Mouse (Mus musculus) forebrain, embryonic 14.5 days (tissue): ENCODE results near the gene Nat8l. TPM values are rescaled to one million over a fixed set of nuclear protein-coding genes. Genes with fewer than 3 reads are reported as not detected.
"Not testable (repeated sequence)": the region's sequence is repeated elsewhere in the genome, so short reads cannot be mapped to it uniquely, and the experiment has no call there.

Experiments used
- ATAC-seq: fragments of 200-750 bp; cut with Nextera tagmentation; 2 replicates; pipeline ENCODE4 v1.8.0; 2017; ENCODE audit warnings: mild to moderate bottlenecking, moderate library complexity
- DNase-seq: peaks from one replicate; pipeline ENCODE4 v3.0.0-alpha.2; 2015; ENCODE audit warnings: low spot score
- H3K27ac ChIP-seq: fragments of 300-500 bp; sonication (generic); 2 replicates; pipeline ENCODE4 v1.5.1; 2014; ENCODE audit warnings: low read depth, mild to moderate bottlenecking, control low read depth, low read length, moderate library complexity
- H3K27me3 ChIP-seq: fragments of 300-500 bp; sonication (generic); replicated peaks from 2 replicates; pipeline ENCODE4 v1.6.1; 2014; ENCODE audit warnings: low read length, control low read depth, mixed read lengths; ENCODE audit not compliant: control insufficient read depth, insufficient read depth
- H3K36me3 ChIP-seq: fragments of 300-500 bp; sonication (generic); 2 replicates; pipeline ENCODE4 v1.6.1; 2014; ENCODE audit warnings: low read length, control low read depth; ENCODE audit not compliant: control insufficient read depth, insufficient read depth
- H3K4me1 ChIP-seq: fragments of 300-500 bp; sonication (generic); 2 replicates; pipeline ENCODE4 v1.6.1; 2014; ENCODE audit warnings: antibody characterized with exemption, low read length, control low read depth; ENCODE audit not compliant: control insufficient read depth, insufficient read depth
- H3K4me2 ChIP-seq: fragments of 300-500 bp; sonication (generic); 2 replicates; pipeline ENCODE4 v1.6.1; 2014; ENCODE audit warnings: mild to moderate bottlenecking, control low read depth, low read length
- H3K4me3 ChIP-seq: fragments of 300-500 bp; sonication (generic); 2 replicates; pipeline ENCODE4 v1.5.1; 2014; ENCODE audit warnings: low read depth, low read length, control low read depth
- H3K9ac ChIP-seq: fragments of 300-500 bp; sonication (generic); 2 replicates; pipeline ENCODE4 v1.6.1; 2014; ENCODE audit warnings: mild to moderate bottlenecking, low read length, control low read depth, moderate library complexity
- H3K9me3 ChIP-seq: fragments of 300-500 bp; sonication (generic); replicated peaks from 2 replicates; pipeline ENCODE4 v1.6.1; 2016; ENCODE audit warnings: low read length, control low read depth, mixed read lengths; ENCODE audit not compliant: control insufficient read depth
- WGBS: fragments of 180-500 bp; shearing (Covaris S2); extraction: QIAGEN DNeasy Blood & Tissue Kit; methylation state at CpG from one replicate; pipeline ENCODE4 v1.1.7; 2014; 5-methylcytosine and 5-hydroxymethylcytosine counted together
- polyA plus RNA-seq: library from polyadenylated mRNA; unstranded; fragments of >200 nt; fragmentation: Nextera tagmentation; extraction: Ambion mirVana; gene quantifications from 2 replicates; pipeline ENCODE4 v1.2.1, GENCODE M21; 2014

Nat8l gene
- polyA plus RNA-seq, result 2.5 and 2.7 TPM in 2 replicates

DNA sequence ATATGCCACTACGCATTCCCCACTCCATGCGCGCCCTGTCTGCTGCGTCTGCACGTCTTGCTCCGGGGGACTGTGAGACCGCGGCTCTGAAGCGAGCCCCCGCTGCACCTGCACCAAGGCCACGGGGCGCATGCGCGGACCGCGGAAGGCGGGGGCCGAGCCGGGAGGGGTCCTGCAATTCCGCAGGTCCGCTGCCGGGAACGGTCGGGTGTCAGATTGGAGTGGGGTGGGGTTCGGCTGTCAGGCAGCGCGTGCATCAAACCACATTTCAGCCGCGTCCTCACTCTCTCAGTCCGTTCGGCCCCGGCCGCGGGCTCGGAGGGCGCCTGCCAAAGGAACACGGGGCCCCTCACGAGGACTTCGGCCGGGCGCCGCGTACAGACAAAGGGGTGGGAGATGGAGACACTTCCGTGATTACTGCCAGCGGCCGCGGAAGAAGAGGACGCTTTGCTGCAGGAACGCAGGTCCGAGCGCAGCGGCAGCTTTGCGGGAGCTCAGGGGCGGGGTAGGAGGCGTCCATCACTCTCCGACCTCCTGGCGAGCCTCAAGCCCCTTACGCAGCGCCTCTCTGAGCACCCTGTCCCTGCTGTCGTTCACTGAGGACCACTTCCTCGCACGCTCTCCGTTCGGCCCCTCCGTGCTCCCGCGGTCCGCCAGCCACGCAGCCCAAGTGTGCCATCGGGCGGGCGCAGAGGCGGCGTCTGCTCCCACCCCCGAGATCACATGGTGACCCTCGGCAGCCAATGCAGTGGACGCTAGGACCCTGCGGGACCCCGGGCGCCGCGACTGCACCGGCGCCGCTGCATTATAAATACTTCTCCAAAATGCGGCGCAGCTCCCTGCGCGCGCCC lies at the start of gene Nat8l:
Nat8l (plus strand) TSS at position 142 of the 851 bp plus-strand sequence.
- H3K27ac ChIP-seq, result peak within 1 kb of the TSS; percentile 97
- under 1% methylated on average over 82 of the region's 90 CpGs for WGBS
- peaks cover 23% of the 10 kb centered on the region for H3K4me1 ChIP-seq
- peak; percentile 85 for ATAC-seq
- H3K9ac ChIP-seq, result peak within 1 kb of the TSS; percentile 84
- H3K27me3 ChIP-seq, result no peaks in the 10 kb centered on the region
- peak within 1 kb of the TSS; percentile 77 for H3K4me2 ChIP-seq
- peak; percentile 94 for DNase-seq
- peaks cover 12% of the 10 kb centered on the region for H3K36me3 ChIP-seq
- H3K4me3 ChIP-seq, result peak within 1 kb of the TSS; percentile 82
- H3K9me3 ChIP-seq, result no peaks in the 10 kb centered on the region

DNA sequence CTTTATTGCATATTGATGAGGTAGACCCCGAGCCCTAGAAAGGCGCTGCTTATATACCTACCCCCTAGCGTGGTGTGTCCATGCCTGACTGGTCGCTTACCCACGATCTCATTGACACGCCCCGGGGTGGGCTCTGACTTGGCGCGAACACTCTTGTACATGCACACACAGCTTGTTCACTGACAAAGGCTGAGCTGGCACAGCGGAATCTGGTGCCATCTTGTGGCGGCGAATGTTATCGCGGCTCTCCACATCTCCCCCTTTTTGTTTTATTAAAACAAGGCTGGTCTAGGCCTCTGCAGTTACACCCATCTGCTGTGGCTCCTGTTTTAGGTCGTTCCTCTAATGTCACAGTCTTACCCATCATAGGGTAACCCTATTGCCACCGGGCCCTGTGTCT lies 48.7 kb upstream of the Nat8l start:
- 90% methylated on average over 16 of the region's 16 CpGs for WGBS
- not testable (repeated sequence) for H3K4me3 ChIP-seq, H3K9ac ChIP-seq, H3K27ac ChIP-seq, DNase-seq, ATAC-seq, H3K27me3 ChIP-seq, H3K36me3 ChIP-seq, H3K4me1 ChIP-seq, H3K4me2 ChIP-seq
- H3K9me3 ChIP-seq, result peaks cover 11% of the 10 kb centered on the region; the same call in 1 of the 2 replicates

DNA sequence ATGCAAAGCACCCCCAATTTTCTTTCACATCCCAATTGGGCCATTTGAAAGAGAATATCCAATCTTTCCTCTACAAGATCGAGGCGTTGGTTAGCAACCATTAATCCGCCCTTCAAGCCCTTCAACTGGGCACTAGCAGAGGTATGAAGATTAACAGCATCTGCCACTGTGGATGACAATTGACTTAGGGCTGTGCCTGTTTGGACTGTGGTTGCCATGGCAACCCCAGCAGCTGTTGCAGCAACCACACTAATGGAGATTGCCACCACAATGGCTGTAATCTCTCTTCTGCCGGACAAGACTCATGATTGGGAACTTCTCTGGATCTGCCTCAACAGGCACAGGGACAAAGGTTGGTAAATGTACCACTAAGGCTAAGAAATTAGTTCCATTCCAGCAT lies 47.5 kb upstream of the Nat8l start:
- 86% methylated on average over 4 of the region's 4 CpGs for WGBS
- Histone ChIP-seq H3K4me3 (no peak overlapping the region), H3K9ac (no peak overlapping the region), H3K4me2 (no peak overlapping the region), H3K36me3 (no peaks in the 10 kb centered on the region), H3K9me3 (peaks cover 9% of the 10 kb centered on the region; the same call in 1 of the 2 replicates), H3K27ac (no peak overlapping the region), H3K27me3 (no peaks in the 10 kb centered on the region), H3K4me1 (no peaks in the 10 kb centered on the region)
- ATAC-seq (no peak), DNase-seq (peak; percentile 16)

DNA sequence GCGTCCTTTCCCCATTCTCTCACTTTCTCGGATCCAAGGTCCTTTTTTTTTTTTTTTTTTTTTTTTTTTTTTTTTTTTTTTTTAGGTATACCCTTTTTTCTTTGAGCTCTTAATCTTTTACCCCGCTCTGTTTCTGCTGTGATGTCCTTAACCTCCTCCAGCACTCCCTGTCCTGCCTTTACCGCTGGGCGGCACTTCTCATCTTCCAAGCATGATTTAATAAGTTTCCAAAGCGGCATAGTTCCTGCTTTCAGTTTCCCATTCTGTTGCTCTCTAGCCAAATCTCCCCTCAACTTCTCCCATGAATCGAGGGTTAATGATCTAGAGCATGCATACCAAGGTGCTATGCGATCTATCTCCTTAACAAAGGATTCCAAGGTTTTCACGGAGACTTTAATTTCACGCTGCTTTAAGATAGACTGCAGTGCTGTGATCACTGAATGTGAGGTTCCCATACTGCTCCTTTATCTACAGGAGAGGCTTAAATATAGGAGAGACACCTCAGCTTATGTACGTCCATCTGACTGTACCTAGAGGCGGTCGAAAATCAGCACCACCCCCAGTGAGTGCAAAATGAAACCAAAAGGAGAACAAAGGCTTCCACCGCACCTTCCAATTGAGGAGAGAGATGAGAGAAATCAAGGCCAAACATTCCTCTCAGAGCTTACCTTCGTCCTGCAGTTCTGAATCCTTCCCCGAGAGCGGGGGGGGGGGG lies 42.2 kb upstream of the Nat8l start:
- Histone ChIP-seq H3K36me3 (no peaks in the 10 kb centered on the region), H3K9ac (no peak overlapping the region), H3K4me3 (no peak overlapping the region), H3K4me1 (no peaks in the 10 kb centered on the region), H3K27me3 (no peaks in the 10 kb centered on the region), H3K27ac (no peak overlapping the region), H3K9me3 (peaks cover 6% of the 10 kb centered on the region; the same call in 1 of the 2 replicates), H3K4me2 (peak overlapping the region; percentile 16; the same call in 1 of the 2 replicates)
- DNase-seq (no peak), ATAC-seq (no peak)
- 91% methylated on average over 14 of the region's 17 CpGs for WGBS

DNA sequence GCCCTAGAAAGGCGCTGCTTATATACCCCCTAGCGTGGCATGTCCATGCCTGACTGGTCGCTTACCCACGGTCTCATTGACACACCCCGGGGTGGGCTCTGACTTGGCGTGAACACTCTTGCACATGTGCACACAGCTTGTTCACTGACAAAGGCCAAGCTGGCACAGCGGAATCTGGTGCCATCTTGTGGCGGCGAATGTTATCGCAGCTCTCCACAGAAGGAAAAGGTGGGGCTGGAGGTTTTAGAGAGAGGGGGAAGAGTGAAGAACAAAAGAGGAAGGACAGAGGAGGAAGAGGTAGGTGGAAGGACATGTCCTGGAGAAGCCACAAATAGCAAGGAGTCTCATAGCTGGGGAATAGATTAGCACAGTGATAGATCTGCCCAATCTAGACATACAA lies 41.4 kb upstream of the Nat8l start:
- Histone ChIP-seq H3K4me2 (peak overlapping the region; percentile 16; the same call in 1 of the 2 replicates), H3K36me3 (no peaks in the 10 kb centered on the region), H3K4me3 (no peak overlapping the region), H3K27ac (no peak overlapping the region), H3K4me1 (no peaks in the 10 kb centered on the region), H3K9me3 (peaks cover 6% of the 10 kb centered on the region; the same call in 1 of the 2 replicates), H3K9ac (no peak overlapping the region), H3K27me3 (no peaks in the 10 kb centered on the region)
- DNase-seq, result peak; percentile 81
- WGBS, result 27% methylated on average over 10 of the region's 10 CpGs
- peak; percentile 82 for ATAC-seq

DNA sequence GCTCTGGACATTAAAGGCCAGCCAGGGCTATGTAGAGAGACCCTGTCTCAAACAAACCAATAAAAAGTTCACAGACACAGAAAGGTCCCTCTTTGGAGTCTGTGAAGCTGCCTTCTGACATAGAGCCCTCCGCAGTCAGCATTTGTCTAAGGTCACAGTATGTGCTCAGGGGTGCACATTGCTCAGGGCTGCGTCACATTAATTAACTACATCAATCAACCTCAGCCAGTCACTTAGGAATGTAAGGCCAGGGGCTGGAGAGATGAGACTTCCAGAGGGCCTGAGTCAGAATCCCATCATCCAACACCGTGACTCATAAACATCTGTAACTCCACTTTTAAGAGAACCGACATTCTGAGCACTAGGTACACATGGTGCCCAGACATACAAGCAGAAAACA lies 39.9 kb upstream of the Nat8l start:
- H3K4me2 ChIP-seq, result no peak overlapping the region
- H3K27ac ChIP-seq, result no peak overlapping the region
- DNase-seq (no peak), ATAC-seq (no peak)
- no peak overlapping the region for H3K4me3 ChIP-seq
- WGBS, result 95% methylated on average over 4 of the region's 4 CpGs
- H3K36me3 ChIP-seq, result no peaks in the 10 kb centered on the region
- no peaks in the 10 kb centered on the region for H3K27me3 ChIP-seq
- H3K4me1 ChIP-seq, result no peaks in the 10 kb centered on the region
- peaks cover 6% of the 10 kb centered on the region; the same call in 1 of the 2 replicates for H3K9me3 ChIP-seq
- no peak overlapping the region for H3K9ac ChIP-seq

DNA sequence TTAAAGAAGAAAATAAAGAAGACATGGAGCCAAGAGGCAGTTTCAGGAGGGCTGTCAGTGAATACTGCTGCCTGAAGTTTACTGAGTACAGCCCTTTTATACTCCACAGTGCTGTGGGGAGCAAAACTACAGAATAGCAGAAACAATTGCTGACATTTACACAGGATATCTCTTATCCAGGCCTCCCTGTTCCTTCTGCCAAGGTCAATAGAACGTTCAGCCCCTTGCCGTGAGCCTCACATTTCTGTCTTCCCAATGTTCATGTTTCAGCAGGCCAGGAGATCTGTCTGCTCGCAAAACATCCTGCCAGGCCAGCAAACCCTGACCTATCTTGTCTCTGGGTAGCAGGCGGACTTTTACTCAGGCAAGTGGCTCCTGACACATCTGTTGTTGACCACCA lies 36.4 kb upstream of the Nat8l start:
- ATAC-seq, result no peak

DNA sequence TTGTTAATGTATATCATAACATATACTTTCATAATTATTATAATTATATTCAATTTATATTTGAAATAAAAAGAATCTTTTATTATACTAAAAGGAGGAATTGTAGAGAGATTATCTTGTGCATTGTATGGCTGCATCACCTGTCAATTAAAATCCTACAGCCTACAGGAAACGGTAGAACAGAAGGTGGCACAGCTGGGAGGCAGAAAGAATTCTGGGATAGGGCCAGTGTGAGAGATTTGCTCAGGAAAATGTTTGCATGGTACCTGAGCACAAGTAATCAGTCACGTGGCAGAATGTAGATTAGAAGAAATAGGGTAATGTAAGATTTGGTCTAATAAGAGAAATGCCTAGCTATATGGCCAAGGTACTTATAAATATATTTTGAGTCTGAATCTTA lies 21.0 kb upstream of the Nat8l start:
- Histone ChIP-seq H3K4me1 (no peaks in the 10 kb centered on the region), H3K4me3 (no peak overlapping the region), H3K27me3 (no peaks in the 10 kb centered on the region), H3K4me2 (no peak overlapping the region), H3K9ac (no peak overlapping the region), H3K36me3 (no peaks in the 10 kb centered on the region), H3K27ac (no peak overlapping the region), H3K9me3 (no peaks in the 10 kb centered on the region)
- DNase-seq (peak; percentile 21), ATAC-seq (no peak)
- 57% methylated on average over 2 of the region's 2 CpGs for WGBS

More for the DNA sequence above, 36.4 kb upstream of the Nat8l start:
- H3K4me2 ChIP-seq, result no peak overlapping the region
- no peaks in the 10 kb centered on the region for H3K4me1 ChIP-seq
- H3K36me3 ChIP-seq, result no peaks in the 10 kb centered on the region
- WGBS, result 86% methylated on average over 4 of the region's 4 CpGs
- H3K27ac ChIP-seq, result no peak overlapping the region
- no peak overlapping the region for H3K4me3 ChIP-seq
- H3K27me3 ChIP-seq, result no peaks in the 10 kb centered on the region
- no peak for DNase-seq
- H3K9ac ChIP-seq, result no peak overlapping the region
- H3K9me3 ChIP-seq, result peaks cover 4% of the 10 kb centered on the region; the same call in 1 of the 2 replicates
